Mouse (Mus musculus) liver, adult 2 months (tissue): ENCODE results near the gene Rhbg.

Experiments used
- CTCF ChIP-seq: fragments of 200-500 bp; IDR thresholded peaks from 2 replicates; pipeline ENCODE4 v1.5.1; 2011; ENCODE audit warnings: low read depth, low read length, control low read depth
- POLR2A ChIP-seq: fragments of 200-500 bp; IDR thresholded peaks from 2 replicates; pipeline ENCODE4 v1.6.1; 2011; ENCODE audit warnings: low read length, control low read depth; ENCODE audit not compliant: insufficient read depth; ENCODE audit errors: extremely low read depth

GRCm38 (mm10) chr3:88210121-88210520 is 44.4 kb downstream of the Rhbg start:
- no peak for TF ChIP-seq CTCF
- TF ChIP-seq POLR2A: no peak
